Mouse (Mus musculus) thymus, postnatal 25 days (tissue): Measurements from ENCODE around the gene Ucn2.
A peak's percentile ranks its signal among the peaks of the same experiment; 100 is the strongest.

Experiments used
- DNase-seq: peaks from one replicate; pipeline ENCODE4 v3.0.0; 2022

Gene Ucn2

DNA sequence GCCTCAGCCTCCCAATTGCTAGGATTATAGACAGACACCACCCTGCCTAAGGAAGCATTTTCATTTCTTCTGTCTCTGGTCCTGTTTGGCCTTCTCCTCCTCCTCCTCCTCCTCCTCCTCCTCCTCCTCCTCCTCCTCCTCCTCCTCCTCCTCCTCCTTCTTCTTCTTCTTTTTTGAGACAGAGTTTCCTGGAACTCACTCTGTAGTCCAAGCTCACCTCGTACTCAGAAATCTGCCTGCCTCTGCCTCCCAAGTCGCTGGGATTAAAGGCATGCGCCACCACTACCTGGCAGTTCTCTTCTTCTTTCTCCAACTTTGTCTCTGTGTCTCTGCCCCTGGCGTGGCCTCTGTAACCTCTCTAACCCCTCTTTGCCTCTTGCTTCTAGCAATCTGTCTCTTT is at the start of gene Ucn2:
TSS of gene Ucn2 (plus strand) at position 301 of the 400 bp plus-strand sequence.
- DNase-seq, result no peak

DNA sequence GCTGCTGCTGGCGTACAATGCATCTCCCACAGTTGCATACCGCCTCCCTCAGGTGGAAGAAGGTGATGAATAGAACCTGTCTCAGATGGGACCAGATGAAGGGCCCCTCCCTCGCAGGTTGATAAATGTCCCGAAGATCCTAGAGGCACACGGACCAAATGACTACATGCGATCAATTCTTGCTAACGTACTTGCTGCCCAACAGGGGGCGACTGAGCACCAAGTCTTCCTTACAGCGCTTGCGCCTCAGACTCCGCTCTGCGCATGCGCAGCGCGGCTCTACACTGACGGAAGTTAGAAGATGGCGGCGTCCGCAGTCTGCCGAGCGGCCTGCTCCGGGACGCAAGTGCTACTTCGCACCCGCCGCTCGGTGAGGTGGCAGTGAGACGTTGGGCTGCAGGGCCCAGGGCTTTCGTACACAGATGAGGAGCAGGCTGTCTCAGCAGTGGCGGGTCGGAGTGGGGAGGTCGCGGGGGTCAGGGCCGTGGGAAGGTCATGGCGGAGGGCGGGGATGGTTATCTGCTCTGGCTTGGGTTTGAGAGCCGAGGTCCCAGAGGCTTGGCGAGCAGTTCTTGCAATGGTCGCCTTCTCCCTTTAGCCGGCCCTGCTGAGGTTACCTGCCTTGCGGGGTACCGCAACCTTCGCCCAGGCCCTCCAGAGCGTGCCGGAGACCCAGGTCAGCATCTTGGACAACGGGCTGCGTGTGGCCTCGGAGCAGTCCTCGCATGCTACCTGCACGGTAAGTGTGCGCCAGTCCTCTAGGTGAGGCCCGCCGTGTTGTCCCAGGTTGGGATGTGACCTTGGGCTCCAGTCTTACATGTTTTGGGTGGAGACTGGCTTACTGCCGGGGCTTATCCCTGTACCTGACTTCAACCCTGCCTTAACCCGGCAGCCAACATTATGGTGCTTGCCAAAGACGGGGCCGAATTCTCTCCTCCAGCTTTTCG is 49.1 kb upstream of the Ucn2 start, which contains the start of gene Uqcrc1:
TSS of gene Uqcrc1 (plus strand) at position 216 of the 947 bp plus-strand sequence.
- peak; percentile 93 for DNase-seq

GRCm38 (mm10) chr9:108945111-108945510 is 40.7 kb upstream of the Ucn2 start:
- no peak for DNase-seq

DNA sequence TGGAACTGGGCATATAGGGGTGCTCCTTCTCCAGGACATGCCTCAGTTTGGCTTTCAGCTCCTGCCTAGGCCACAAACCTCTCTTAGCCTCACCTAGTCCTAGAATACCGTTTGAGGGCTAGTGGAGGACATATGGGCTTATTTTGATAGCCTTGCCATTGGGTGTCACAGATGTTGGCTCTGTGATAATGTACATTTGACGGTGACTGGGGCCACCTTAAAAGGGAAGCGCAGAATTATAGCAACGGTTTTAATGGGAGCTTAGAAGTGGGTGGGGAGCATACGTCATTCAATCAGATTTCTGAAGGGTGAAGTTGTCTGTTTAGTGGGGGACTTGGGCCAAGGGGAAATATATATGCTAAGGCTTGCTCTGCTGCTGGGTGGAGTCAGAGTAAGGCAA is 40.2 kb upstream of the Ucn2 start:
- DNase-seq, result no peak

GRCm38 (mm10) chr9:108949231-108949966 is 36.4 kb upstream of the Ucn2 start:
- no peak for DNase-seq

GRCm38 (mm10) chr9:108949967-108950728 is 35.7 kb upstream of the Ucn2 start:
- no peak for DNase-seq

- no peak for DNase-seq
These were observed 32.7 kb upstream of the Ucn2 start, which contains the start of gene Col7a1 for GRCm38 (mm10) chr9:108953081-108953636. Gene Col7a1, plus strand, starts transcription at chr9:108953586.

GRCm38 (mm10) chr9:108955241-108955640 is 30.6 kb upstream of the Ucn2 start:
- DNase-seq, result no peak

GRCm38 (mm10) chr9:108955846-108956245 is 30.0 kb upstream of the Ucn2 start:
- DNase-seq, result no peak

DNA sequence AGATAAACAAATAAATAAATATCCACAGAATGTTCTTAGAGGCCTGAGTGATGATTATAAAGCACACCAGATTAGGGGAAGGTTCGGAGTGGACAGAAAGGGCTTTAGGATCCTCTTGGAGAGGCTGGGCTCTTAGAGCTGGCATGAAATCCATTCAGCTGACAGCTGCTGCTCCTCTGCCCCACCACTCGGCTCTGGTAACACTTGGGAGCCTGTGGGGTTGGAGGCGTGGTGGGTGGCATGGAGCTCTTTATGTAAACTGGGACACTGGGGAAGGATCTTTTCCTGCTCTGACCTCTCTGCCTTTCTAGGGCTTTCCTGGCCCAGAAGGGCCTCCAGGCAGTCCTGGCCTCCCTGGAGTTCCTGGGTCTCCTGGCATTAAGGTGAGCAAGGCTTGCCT is 22.2 kb upstream of the Ucn2 start:
- no peak for DNase-seq

DNA sequence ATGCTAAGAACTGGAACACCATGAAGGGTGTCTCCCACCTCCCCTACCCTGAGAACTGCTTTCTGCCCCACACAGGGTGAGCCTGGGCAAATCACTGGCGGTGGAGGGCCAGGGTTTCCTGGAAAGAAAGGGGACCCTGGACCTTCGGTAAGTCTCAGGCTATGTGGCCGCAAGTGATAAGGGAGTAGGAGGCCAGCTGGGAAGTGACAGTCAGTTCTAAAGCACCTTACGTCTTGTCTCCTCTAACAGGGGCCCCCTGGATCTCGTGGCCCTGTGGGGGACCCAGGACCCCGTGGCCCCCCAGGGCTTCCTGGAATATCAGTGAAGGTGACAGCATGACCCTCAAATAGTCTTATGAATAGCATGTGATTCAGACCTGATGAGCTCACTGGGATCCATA is 21.5 kb upstream of the Ucn2 start:
- no peak for DNase-seq

DNA sequence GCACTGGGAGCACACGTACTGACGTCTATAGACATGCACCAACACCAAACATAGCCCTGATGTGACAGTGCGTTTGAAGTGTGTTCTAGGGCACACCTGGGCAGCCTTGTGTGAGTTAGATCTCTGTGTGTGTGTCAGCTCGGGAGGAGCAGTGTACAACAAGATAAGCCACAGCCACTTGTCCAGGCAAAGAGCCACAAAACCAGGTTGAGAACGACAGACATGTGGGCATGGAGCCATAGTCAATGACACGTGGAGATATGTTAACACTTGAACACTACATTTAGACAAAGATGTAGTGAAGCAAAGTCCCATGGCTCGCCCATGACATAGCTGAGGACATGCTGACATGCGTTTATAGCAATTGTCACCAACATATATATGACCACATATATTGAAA is 15.2 kb upstream of the Ucn2 start:
- DNase-seq, result no peak

DNA sequence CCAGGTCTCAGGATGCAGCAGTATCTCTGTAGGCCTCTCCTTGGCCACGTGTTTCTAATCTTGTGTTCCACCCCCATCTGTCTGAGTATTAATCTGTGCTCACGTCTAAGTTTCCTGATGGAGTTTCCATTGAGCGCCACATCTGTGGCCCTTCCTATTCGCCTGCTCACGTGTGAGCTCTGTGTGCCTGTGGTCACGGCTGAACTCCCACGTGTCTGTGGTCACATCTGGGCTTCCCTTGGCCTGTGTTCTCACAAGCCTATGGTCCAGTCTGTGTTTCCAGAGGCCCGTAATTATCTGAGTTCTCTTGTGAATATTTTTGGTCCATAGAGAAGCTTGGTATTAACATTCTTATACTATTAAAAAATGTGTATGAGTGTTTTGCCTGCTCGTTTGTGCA is 9.3 kb upstream of the Ucn2 start:
- DNase-seq, result no peak

DNA sequence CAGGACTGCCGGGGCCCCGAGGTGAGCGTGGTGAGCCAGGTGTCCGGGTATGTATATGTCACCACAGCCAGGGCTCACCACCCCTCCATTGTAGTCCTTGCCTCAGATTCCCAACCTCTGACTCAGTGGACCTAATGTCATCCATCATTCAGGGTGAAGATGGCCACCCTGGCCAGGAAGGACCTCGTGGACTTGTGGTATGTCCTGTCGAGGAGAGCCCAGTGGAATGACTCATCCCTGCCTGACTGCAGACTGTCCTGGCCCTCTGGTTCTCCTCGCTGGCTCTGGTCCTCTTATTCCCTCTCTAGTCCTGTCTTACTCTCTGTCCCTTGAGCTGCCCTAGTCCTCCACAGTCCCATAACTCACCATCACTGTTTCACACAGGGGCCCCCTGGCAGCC is 7.8 kb upstream of the Ucn2 start:
- DNase-seq, result no peak

- no peak for DNase-seq
These were observed 3.3 kb upstream of the Ucn2 start for GRCm38 (mm10) chr9:108982498-108982897.

- DNase-seq, result no peak
These were observed 2.6 kb upstream of the Ucn2 start for GRCm38 (mm10) chr9:108983209-108983608.

- no peak for DNase-seq
These were observed 2.0 kb downstream of the Ucn2 start for GRCm38 (mm10) chr9:108987704-108988350.

GRCm38 (mm10) chr9:108989802-108990461 is 4.1 kb downstream of the Ucn2 start:
- DNase-seq, result no peak

- DNase-seq, result no peak
These were observed 4.6 kb downstream of the Ucn2 start for GRCm38 (mm10) chr9:108990462-108990820.

DNA sequence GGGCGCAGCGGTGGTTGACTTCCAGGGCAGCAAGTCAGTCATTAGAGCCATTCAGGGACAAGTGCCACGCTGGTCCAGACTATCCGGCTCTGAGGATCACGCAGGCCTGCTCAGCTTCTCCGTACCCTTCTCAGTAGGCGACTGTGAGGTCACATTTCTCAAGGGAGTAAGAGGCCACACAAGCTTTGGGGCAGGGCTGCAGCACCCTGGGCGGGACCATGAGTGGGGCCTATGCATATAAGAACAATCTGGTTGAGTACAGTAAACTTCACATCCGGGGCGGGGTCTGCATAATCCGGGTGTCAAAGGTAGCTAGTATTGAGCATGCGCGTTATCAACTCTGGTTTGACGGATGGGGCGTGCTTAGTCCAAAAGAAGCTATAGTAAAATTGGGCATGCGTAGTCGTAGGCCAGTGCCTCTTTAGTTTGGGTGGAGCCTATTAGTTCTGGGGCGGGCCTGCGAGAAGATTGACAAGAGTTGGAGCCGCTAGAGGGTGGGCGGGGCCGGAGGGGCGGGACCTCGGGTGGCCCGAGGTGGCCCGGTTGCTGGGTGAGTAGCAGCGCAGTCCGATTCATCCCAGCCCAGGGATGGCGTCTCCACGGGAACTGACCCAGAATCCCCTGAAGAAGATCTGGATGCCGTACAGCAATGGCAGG is 5.7 kb downstream of the Ucn2 start, which contains the start of gene Pfkfb4:
TSS of gene Pfkfb4 (plus strand) at position 351 of the 657 bp plus-strand sequence.
- peak; percentile 91 for DNase-seq

DNA sequence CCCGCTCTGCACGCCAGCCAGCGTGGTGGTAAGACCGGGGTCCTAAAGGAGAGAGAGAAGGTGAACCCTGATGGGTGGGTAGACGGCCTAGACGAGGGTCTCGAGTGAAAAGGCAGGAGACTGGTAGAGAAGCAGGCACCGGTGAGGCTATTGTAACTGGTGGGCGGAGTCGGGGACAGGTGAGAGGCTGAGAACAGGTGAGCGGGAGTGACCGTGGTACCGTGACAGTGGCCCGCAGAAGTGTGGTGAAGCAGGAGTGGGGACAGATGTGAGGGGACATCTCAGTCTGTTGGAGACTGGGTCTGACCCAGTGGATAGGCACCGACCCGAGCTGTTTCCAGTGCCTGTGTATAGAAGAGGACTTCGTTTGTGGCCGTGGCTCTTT is 6.3 kb downstream of the Ucn2 start:
- no peak for DNase-seq
